Mouse (Mus musculus): ENCODE results near the gene Wwox. TPM values are rescaled to one million over a fixed set of nuclear protein-coding genes. Genes with fewer than 3 reads are reported as not detected.

Wwox gene
- polyA plus RNA-seq, 1 experiment from 2014 or later, result 3.5 TPM

DNA sequence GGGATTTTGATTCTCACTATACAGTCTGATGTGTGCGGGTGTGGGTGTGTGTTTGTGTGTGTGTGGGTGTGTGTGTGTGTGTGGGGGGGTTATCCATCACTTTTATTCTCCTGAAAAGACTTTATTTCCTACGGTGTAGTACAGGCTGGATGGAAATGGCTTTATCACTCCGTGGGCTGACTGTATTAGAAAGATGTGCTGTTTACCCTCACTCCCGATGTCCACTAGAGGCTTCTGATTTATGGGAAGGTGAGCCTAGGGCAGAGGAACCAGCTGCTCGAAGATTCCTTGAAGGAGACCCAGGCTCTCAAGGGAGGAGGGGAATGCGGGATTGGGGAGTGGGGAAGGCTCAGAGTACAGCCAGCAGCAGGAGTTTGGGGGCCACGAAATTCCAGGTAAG, 351.3 kb downstream of the Wwox start:
- no peak overlapping the region for H3K4me2 ChIP-seq (ENCODE audit: low read depth, low read length)
- H3K27me3 ChIP-seq (ENCODE audit: control insufficient read depth, insufficient read depth, low read depth, low read length), result no peaks in the 10 kb centered on the region
- no peak overlapping the region for H3K27ac ChIP-seq (ENCODE audit: low read length)
- no peaks in the 10 kb centered on the region for H3K9me3 ChIP-seq (replicated peaks; ENCODE audit: control insufficient read depth, low read length)
- no peak overlapping the region for H3K9ac ChIP-seq (ENCODE audit: low read depth, low read length)
- H3K4me1 ChIP-seq (ENCODE audit: control insufficient read depth, low read depth, low read length), result no peaks in the 10 kb centered on the region
- ATAC-seq (ENCODE audit: low read depth), result no peak
- H3K4me3 ChIP-seq (ENCODE audit: low read depth, low read length), result no peak overlapping the region
- no peaks in the 10 kb centered on the region for H3K36me3 ChIP-seq (ENCODE audit: control insufficient read depth, insufficient read depth)
- 71% methylated on average over 7 of the region's 7 CpGs for WGBS (ENCODE audit: insufficient replicate concordance)

GRCm38 (mm10) chr8:114793682-114794081, 354.2 kb downstream of the Wwox start:
- Histone ChIP-seq H3K9ac (ENCODE audit: low read depth, low read length) (no peak overlapping the region), H3K27ac (ENCODE audit: low read length) (no peak overlapping the region), H3K4me3 (ENCODE audit: low read depth, low read length) (no peak overlapping the region), H3K4me1 (ENCODE audit: control insufficient read depth, low read depth, low read length) (no peaks in the 10 kb centered on the region), H3K36me3 (ENCODE audit: control insufficient read depth, insufficient read depth) (no peaks in the 10 kb centered on the region), H3K27me3 (ENCODE audit: control insufficient read depth, insufficient read depth, low read depth, low read length) (no peaks in the 10 kb centered on the region), H3K4me2 (ENCODE audit: low read depth, low read length) (no peak overlapping the region), H3K9me3 (replicated peaks; ENCODE audit: control insufficient read depth, low read length) (no peaks in the 10 kb centered on the region)
- no peak for ATAC-seq (ENCODE audit: low read depth)
- WGBS (ENCODE audit: insufficient replicate concordance), result 80% methylated on average over 9 of the region's 9 CpGs

- no peaks in the 10 kb centered on the region for H3K36me3 ChIP-seq (ENCODE audit: control insufficient read depth, insufficient read depth)
- H3K9ac ChIP-seq (ENCODE audit: low read depth, low read length), result no peak overlapping the region
- H3K4me1 ChIP-seq (ENCODE audit: control insufficient read depth, low read depth, low read length), result no peaks in the 10 kb centered on the region
- ATAC-seq (ENCODE audit: low read depth), result peak; percentile 48; the same call in 1 of the 2 replicates
- no peaks in the 10 kb centered on the region for H3K27me3 ChIP-seq (ENCODE audit: control insufficient read depth, insufficient read depth, low read depth, low read length)
- H3K9me3 ChIP-seq (replicated peaks; ENCODE audit: control insufficient read depth, low read length), result no peaks in the 10 kb centered on the region
- H3K27ac ChIP-seq (ENCODE audit: low read length), result no peak overlapping the region
- H3K4me2 ChIP-seq (ENCODE audit: low read depth, low read length), result no peak overlapping the region
- no peak overlapping the region for H3K4me3 ChIP-seq (ENCODE audit: low read depth, low read length)
- WGBS (ENCODE audit: insufficient replicate concordance), result 41% methylated on average over 7 of the region's 7 CpGs
Observed at GRCm38 (mm10) chr8:114801428-114802134, 362.1 kb downstream of the Wwox start.

GRCm38 (mm10) chr8:114803113-114803512, 363.7 kb downstream of the Wwox start:
- Histone ChIP-seq H3K4me2 (ENCODE audit: low read depth, low read length) (no peak overlapping the region), H3K9ac (ENCODE audit: low read depth, low read length) (no peak overlapping the region), H3K27ac (ENCODE audit: low read length) (no peak overlapping the region), H3K4me1 (ENCODE audit: control insufficient read depth, low read depth, low read length) (no peaks in the 10 kb centered on the region), H3K9me3 (replicated peaks; ENCODE audit: control insufficient read depth, low read length) (no peaks in the 10 kb centered on the region), H3K4me3 (ENCODE audit: low read depth, low read length) (no peak overlapping the region), H3K27me3 (ENCODE audit: control insufficient read depth, insufficient read depth, low read depth, low read length) (no peaks in the 10 kb centered on the region), H3K36me3 (ENCODE audit: control insufficient read depth, insufficient read depth) (no peaks in the 10 kb centered on the region)
- ATAC-seq (ENCODE audit: low read depth), result no peak
- WGBS (ENCODE audit: insufficient replicate concordance), result 37% methylated on average over 5 of the region's 5 CpGs

GRCm38 (mm10) chr8:114806826-114807420, 367.5 kb downstream of the Wwox start:
- WGBS (ENCODE audit: insufficient replicate concordance), result 77% methylated on average over 9 of the region's 9 CpGs
- Histone ChIP-seq H3K4me1 (ENCODE audit: control insufficient read depth, low read depth, low read length) (no peaks in the 10 kb centered on the region), H3K4me2 (ENCODE audit: low read depth, low read length) (no peak overlapping the region), H3K4me3 (ENCODE audit: low read depth, low read length) (no peak overlapping the region), H3K9me3 (replicated peaks; ENCODE audit: control insufficient read depth, low read length) (no peaks in the 10 kb centered on the region), H3K27me3 (ENCODE audit: control insufficient read depth, insufficient read depth, low read depth, low read length) (no peaks in the 10 kb centered on the region), H3K27ac (ENCODE audit: low read length) (no peak overlapping the region), H3K9ac (ENCODE audit: low read depth, low read length) (no peak overlapping the region), H3K36me3 (ENCODE audit: control insufficient read depth, insufficient read depth) (no peaks in the 10 kb centered on the region)
- ATAC-seq (ENCODE audit: low read depth), result no peak

DNA sequence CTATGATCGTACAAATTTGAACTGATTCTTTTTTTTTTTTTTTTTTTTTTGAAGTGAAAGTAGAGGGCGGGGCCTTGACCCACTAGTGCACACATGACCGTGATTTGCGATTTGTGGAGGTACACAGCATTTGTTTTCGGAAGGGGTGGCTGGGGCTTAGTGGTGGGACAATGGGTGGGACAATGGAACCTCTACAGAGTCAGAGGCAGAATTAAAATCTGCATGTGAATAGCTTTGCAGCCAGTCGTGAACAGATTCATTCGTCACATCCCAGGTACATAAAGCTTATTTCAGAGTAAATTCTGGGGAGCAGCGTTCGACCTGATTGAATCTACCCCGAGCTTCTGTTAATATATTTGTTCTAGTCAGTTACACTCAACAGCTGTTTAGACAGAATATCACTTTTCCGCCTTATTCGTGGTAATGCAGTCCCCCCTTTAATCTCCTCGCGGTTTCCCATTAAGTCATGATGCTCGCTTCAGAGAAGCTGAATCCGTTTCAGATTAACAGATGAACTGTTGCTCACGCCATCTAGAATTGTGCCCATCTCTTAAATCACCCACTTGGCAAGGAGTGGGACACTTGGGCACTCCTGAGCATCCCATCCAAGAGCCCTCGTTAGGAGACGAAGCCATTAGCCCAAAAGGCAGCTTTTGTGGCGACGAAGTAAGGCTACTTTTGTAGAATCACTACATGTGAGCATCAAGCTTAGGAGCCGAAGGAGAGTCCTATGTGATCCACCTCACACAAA, 368.4 kb downstream of the Wwox start:
- Histone ChIP-seq H3K4me3 (ENCODE audit: low read depth, low read length) (no peak overlapping the region), H3K36me3 (ENCODE audit: control insufficient read depth, insufficient read depth) (no peaks in the 10 kb centered on the region), H3K9me3 (replicated peaks; ENCODE audit: control insufficient read depth, low read length) (no peaks in the 10 kb centered on the region), H3K4me1 (ENCODE audit: control insufficient read depth, low read depth, low read length) (no peaks in the 10 kb centered on the region), H3K9ac (ENCODE audit: low read depth, low read length) (no peak overlapping the region), H3K27me3 (ENCODE audit: control insufficient read depth, insufficient read depth, low read depth, low read length) (no peaks in the 10 kb centered on the region), H3K4me2 (ENCODE audit: low read depth, low read length) (no peak overlapping the region), H3K27ac (ENCODE audit: low read length) (no peak overlapping the region)
- WGBS (ENCODE audit: insufficient replicate concordance), result 75% methylated on average over 22 of the region's 22 CpGs
- ATAC-seq (ENCODE audit: low read depth), result no peak

- no peaks in the 10 kb centered on the region for H3K27me3 ChIP-seq (ENCODE audit: control insufficient read depth, insufficient read depth, low read depth, low read length)
- no peak overlapping the region for H3K27ac ChIP-seq (ENCODE audit: low read length)
- no peaks in the 10 kb centered on the region for H3K36me3 ChIP-seq (ENCODE audit: control insufficient read depth, insufficient read depth)
- no peak overlapping the region for H3K9ac ChIP-seq (ENCODE audit: low read depth, low read length)
- no peak overlapping the region for H3K4me2 ChIP-seq (ENCODE audit: low read depth, low read length)
- no peak for ATAC-seq (ENCODE audit: low read depth)
- no peak overlapping the region for H3K4me3 ChIP-seq (ENCODE audit: low read depth, low read length)
- H3K4me1 ChIP-seq (ENCODE audit: control insufficient read depth, low read depth, low read length), result no peaks in the 10 kb centered on the region
- WGBS (ENCODE audit: insufficient replicate concordance), result 43% methylated on average over 5 of the region's 5 CpGs
- no peaks in the 10 kb centered on the region for H3K9me3 ChIP-seq (replicated peaks; ENCODE audit: control insufficient read depth, low read length)
Observed at GRCm38 (mm10) chr8:114810470-114810869, 371.0 kb downstream of the Wwox start.

DNA sequence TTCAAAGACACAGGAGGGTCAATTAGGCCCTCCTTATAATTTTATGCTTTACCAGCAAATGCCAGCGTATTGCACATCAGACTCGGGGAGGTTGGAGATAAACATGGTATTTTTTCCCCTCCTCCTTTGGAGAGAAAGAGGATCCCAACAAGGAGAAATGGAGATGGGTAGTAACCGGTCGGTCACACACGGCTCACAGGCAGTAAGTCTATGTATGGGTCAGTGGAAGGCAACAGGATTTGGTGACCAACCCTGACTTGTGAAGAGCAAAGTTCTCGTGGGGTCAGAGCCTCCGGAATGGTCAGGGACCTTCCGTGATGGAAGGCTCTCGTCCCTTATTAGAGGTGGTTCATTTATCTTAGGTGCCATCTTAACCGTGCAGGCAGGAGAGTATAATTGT, 374.4 kb downstream of the Wwox start:
- Histone ChIP-seq H3K9ac (ENCODE audit: low read depth, low read length) (no peak overlapping the region), H3K9me3 (replicated peaks; ENCODE audit: control insufficient read depth, low read length) (no peaks in the 10 kb centered on the region), H3K36me3 (ENCODE audit: control insufficient read depth, insufficient read depth) (no peaks in the 10 kb centered on the region), H3K4me3 (ENCODE audit: low read depth, low read length) (no peak overlapping the region), H3K27me3 (ENCODE audit: control insufficient read depth, insufficient read depth, low read depth, low read length) (no peaks in the 10 kb centered on the region), H3K4me1 (ENCODE audit: control insufficient read depth, low read depth, low read length) (no peaks in the 10 kb centered on the region), H3K27ac (ENCODE audit: low read length) (no peak overlapping the region), H3K4me2 (ENCODE audit: low read depth, low read length) (no peak overlapping the region)
- 72% methylated on average over 10 of the region's 10 CpGs for WGBS (ENCODE audit: insufficient replicate concordance)
- no peak for ATAC-seq (ENCODE audit: low read depth)
